Mouse (Mus musculus) CH12.LX (cell line): Measurements from ENCODE around the gene Itprip. TPM values are rescaled to one million over a fixed set of nuclear protein-coding genes. Genes with fewer than 3 reads are reported as not detected.

Experiments
- DNase-seq: peaks from one replicate; pipeline ENCODE4 v3.0.0-alpha.2; 2013; ENCODE audit errors: extremely low read depth
- H3K27ac ChIP-seq: 2 replicates; pipeline ENCODE4 v1.5.1; 2012; ENCODE audit warnings: low read depth, mild to moderate bottlenecking, control low read depth, moderate library complexity; ENCODE audit not compliant: insufficient read depth
- H3K27me3 ChIP-seq: replicated peaks from 2 replicates; pipeline ENCODE3; 2012; ENCODE audit warnings: inconsistent platforms
- H3K36me3 ChIP-seq, 2 experiments: replicated peaks in 1 of 2; 2 replicates each; pipeline versions ENCODE3 to v1.6.1; 2012; ENCODE audit warnings: inconsistent platforms in 1 of 2, low read length in 1 of 2, mild to moderate bottlenecking in 1 of 2, mixed read lengths in 1 of 2, moderate library complexity in 1 of 2; ENCODE audit not compliant: control insufficient read depth in 1 of 2, insufficient read depth in 1 of 2
- H3K4me1 ChIP-seq, 2 experiments: 2 replicates each; pipeline ENCODE4 v1.6.1; 2012; ENCODE audit warnings: inconsistent platforms in 1 of 2, moderate library complexity in 1 of 2; ENCODE audit not compliant: insufficient read depth in 2 of 2, control insufficient read depth in 1 of 2
- H3K4me2 ChIP-seq: 2 replicates; pipeline ENCODE4 v1.6.1; 2012; ENCODE audit warnings: low read depth, mild to moderate bottlenecking, control low read depth; ENCODE audit not compliant: poor library complexity, insufficient read depth, severe bottlenecking
- H3K4me3 ChIP-seq, 3 experiments: fragments of 150-350 bp in 1 of 3; sonication (generic) in 1 of 3; replicated peaks in 1 of 3; 2 replicates each; pipeline versions ENCODE3 to v1.5.1; 2011 to 2012; ENCODE audit warnings: low read depth in 2 of 3, low read length in 2 of 3, mild to moderate bottlenecking in 2 of 3, moderate library complexity in 2 of 3, control low read depth in 1 of 3, improper control_type of control experiment in 1 of 3, inconsistent platforms in 1 of 3, mixed read lengths in 1 of 3; ENCODE audit not compliant: poor library complexity in 1 of 3
- H3K79me2 ChIP-seq: replicated peaks from 2 replicates; pipeline ENCODE4 v1.6.1; 2012; ENCODE audit warnings: mild to moderate bottlenecking, moderate library complexity; ENCODE audit not compliant: control insufficient read depth, poor library complexity, insufficient read depth, severe bottlenecking; ENCODE audit errors: extremely low read depth
- H3K9ac ChIP-seq: 2 replicates; pipeline ENCODE4 v1.6.1; 2012; ENCODE audit warnings: low read depth, mild to moderate bottlenecking, control low read depth, moderate library complexity; ENCODE audit not compliant: insufficient read depth
- H3K9me3 ChIP-seq: replicated peaks from 2 replicates; pipeline ENCODE3; 2012; ENCODE audit warnings: low read length, inconsistent platforms, mixed read lengths
- CHD1 ChIP-seq: IDR thresholded peaks from 2 replicates; pipeline ENCODE4 v1.6.1; 2012; ENCODE audit warnings: low read depth, low read length, improper control_type of control experiment, inconsistent platforms
- CHD2 ChIP-seq: IDR thresholded peaks from 2 replicates; pipeline ENCODE4 v1.6.1; 2011; ENCODE audit warnings: low read length, improper control_type of control experiment
- CTCF ChIP-seq, 2 experiments: IDR thresholded peaks in 1 of 2; conservative IDR thresholded peaks in 1 of 2; 2 replicates each; pipeline ENCODE4 v1.5.1; 2011 to 2012; ENCODE audit warnings: low read depth in 2 of 2, low read length in 2 of 2, improper control_type of control experiment in 1 of 2, inconsistent platforms in 1 of 2, mild to moderate bottlenecking in 1 of 2, moderate library complexity in 1 of 2
- ELF1 ChIP-seq: IDR thresholded peaks from 2 replicates; pipeline ENCODE4 v1.6.1; 2014; ENCODE audit warnings: low read depth, mild to moderate bottlenecking, inconsistent platforms, low read length, improper control_type of control experiment
- EP300 ChIP-seq: IDR thresholded peaks from 2 replicates; pipeline ENCODE4 v1.6.1; 2011; ENCODE audit warnings: low read length, improper control_type of control experiment
- ETS1 ChIP-seq: conservative IDR thresholded peaks from 2 replicates; pipeline ENCODE4 v1.6.1; 2012; ENCODE audit warnings: low read depth, mild to moderate bottlenecking, inconsistent platforms, low read length, improper control_type of control experiment, moderate library complexity
- GABPA ChIP-seq: IDR thresholded peaks from 2 replicates; pipeline ENCODE4 v1.6.1; 2012; ENCODE audit warnings: low read depth, low read length, improper control_type of control experiment, inconsistent platforms; ENCODE audit not compliant: insufficient replicate concordance
- HCFC1 ChIP-seq: IDR thresholded peaks from 2 replicates; pipeline ENCODE4 v1.6.1; 2012; ENCODE audit warnings: low read depth, mild to moderate bottlenecking, inconsistent platforms, low read length, improper control_type of control experiment
- IRF4 ChIP-seq: IDR thresholded peaks from 2 replicates; pipeline ENCODE4 v1.6.1; 2014; ENCODE audit warnings: low read depth, mild to moderate bottlenecking, inconsistent platforms, low read length, improper control_type of control experiment
- JUN ChIP-seq: IDR thresholded peaks from 2 replicates; pipeline ENCODE4 v1.6.1; 2011; ENCODE audit warnings: low read depth, mild to moderate bottlenecking, low read length, improper control_type of control experiment, moderate library complexity; ENCODE audit not compliant: insufficient read depth
- KAT2A ChIP-seq: IDR thresholded peaks from 2 replicates; pipeline ENCODE4 v1.6.1; 2012; ENCODE audit warnings: low read length, improper control_type of control experiment, inconsistent platforms; ENCODE audit not compliant: insufficient replicate concordance
- MAFK ChIP-seq: IDR thresholded peaks from 2 replicates; pipeline ENCODE4 v1.6.1; 2011; ENCODE audit warnings: low read length, improper control_type of control experiment; ENCODE audit not compliant: insufficient replicate concordance
- MAX ChIP-seq: IDR thresholded peaks from 2 replicates; pipeline ENCODE4 v1.6.1; 2011; ENCODE audit warnings: low read length, improper control_type of control experiment
- MAZ ChIP-seq: IDR thresholded peaks from 2 replicates; pipeline ENCODE4 v1.6.1; 2012; ENCODE audit warnings: low read depth, mild to moderate bottlenecking, inconsistent platforms, low read length, improper control_type of control experiment, moderate library complexity
- MEF2A ChIP-seq: IDR thresholded peaks from 2 replicates; pipeline ENCODE4 v1.6.1; 2014; ENCODE audit warnings: low read depth, mild to moderate bottlenecking, inconsistent platforms, low read length, improper control_type of control experiment, borderline replicate concordance
- MYC ChIP-seq: IDR thresholded peaks from 2 replicates; pipeline ENCODE4 v1.6.1; 2011; ENCODE audit warnings: low read depth, mild to moderate bottlenecking, improper control_type of control experiment, low read length
- NELFE ChIP-seq: IDR thresholded peaks from 2 replicates; pipeline ENCODE4 v1.6.1; 2011; ENCODE audit warnings: low read depth, low read length, improper control_type of control experiment
- NRF1 ChIP-seq: IDR thresholded peaks from 2 replicates; pipeline ENCODE4 v1.6.1; 2014; ENCODE audit warnings: low read depth, mild to moderate bottlenecking, inconsistent platforms, low read length, improper control_type of control experiment, moderate library complexity
- PAX5 ChIP-seq: IDR thresholded peaks from 2 replicates; pipeline ENCODE4 v1.6.1; 2012; ENCODE audit warnings: low read length, inconsistent platforms, mixed read lengths
- POLR2AphosphoS2 ChIP-seq: IDR thresholded peaks from 2 replicates; pipeline ENCODE4 v1.6.1; 2011; ENCODE audit warnings: low read depth, low read length, improper control_type of control experiment
- RAD21 ChIP-seq: IDR thresholded peaks from 2 replicates; pipeline ENCODE4 v1.6.1; 2011; ENCODE audit warnings: low read depth, mild to moderate bottlenecking, low read length, improper control_type of control experiment, moderate library complexity
- RCOR1 ChIP-seq: conservative IDR thresholded peaks from 2 replicates; pipeline ENCODE4 v1.6.1; 2012; ENCODE audit warnings: low read depth, mild to moderate bottlenecking, inconsistent platforms, low read length, improper control_type of control experiment
- SMC3 ChIP-seq: IDR thresholded peaks from 2 replicates; pipeline ENCODE4 v1.6.1; 2011; ENCODE audit warnings: low read depth, low read length, improper control_type of control experiment
- TBP ChIP-seq: conservative IDR thresholded peaks from 2 replicates; pipeline ENCODE4 v1.6.1; 2011; ENCODE audit warnings: low read depth, low read length, improper control_type of control experiment
- TCF12 ChIP-seq: IDR thresholded peaks from 2 replicates; pipeline ENCODE4 v1.6.1; 2014; ENCODE audit warnings: low read depth, mild to moderate bottlenecking, inconsistent platforms, low read length, improper control_type of control experiment
- UBTF ChIP-seq: IDR thresholded peaks from 2 replicates; pipeline ENCODE4 v1.6.1; 2012; ENCODE audit warnings: low read depth, mild to moderate bottlenecking, inconsistent platforms, low read length, improper control_type of control experiment, moderate library complexity
- USF1 ChIP-seq: IDR thresholded peaks from 2 replicates; pipeline ENCODE4 v1.6.1; 2014; ENCODE audit warnings: low read depth, mild to moderate bottlenecking, inconsistent platforms, low read length, improper control_type of control experiment
- USF2 ChIP-seq: conservative IDR thresholded peaks from 2 replicates; pipeline ENCODE4 v1.6.1; 2011; ENCODE audit warnings: low read depth, low read length, improper control_type of control experiment
- ZC3H11A ChIP-seq: IDR thresholded peaks from 2 replicates; pipeline ENCODE4 v1.6.1; 2012; ENCODE audit warnings: low read depth, mild to moderate bottlenecking, inconsistent platforms, low read length, improper control_type of control experiment
- ZKSCAN1 ChIP-seq: IDR thresholded peaks from 2 replicates; pipeline ENCODE4 v1.6.1; 2012; ENCODE audit warnings: low read depth, inconsistent platforms, low read length, improper control_type of control experiment, borderline replicate concordance
- dilution Hi-C: fragments of 300-500 bp; cut with MboI; formaldehyde crosslinking; loops from 2 replicates; pipeline ENCODE4 v1.14.3; 2020; ENCODE audit warnings: low sequenced_read_pairs; ENCODE audit not compliant: extremely low pct_unique_long_range_greater_than_20kb, extremely low pct_ligation_motif_present
- in situ Hi-C: fragments of 300-500 bp; cut with MboI; formaldehyde crosslinking; loops from 3 replicates; pipeline ENCODE4 v1.14.3; 2019; ENCODE audit warnings: low sequenced_read_pairs, low pct_ligation_motif_present, low pct_unique_long_range_greater_than_20kb, mixed read lengths
- polyA plus RNA-seq: library from polyadenylated mRNA; unstranded; fragments of >175 nt; gene quantifications from 2 replicates; pipeline ENCODE4 v1.2.1, GENCODE M21; 2012; ENCODE audit warnings: low read depth; ENCODE audit not compliant: insufficient read length
- total RNA-seq, 2 experiments: library from RNA; depleted of rRNA; stranded (reverse); fragments of 300-350 nt in 1 of 2; fragments of >200 nt in 1 of 2; gene quantifications; 2 replicates each; pipeline ENCODE4 v1.2.3; 2012 to 2014

The Itprip gene
- total and polyA plus RNA-seq, 3 experiments = 9.5 to 10.9 (median 9.9) TPM

DNA sequence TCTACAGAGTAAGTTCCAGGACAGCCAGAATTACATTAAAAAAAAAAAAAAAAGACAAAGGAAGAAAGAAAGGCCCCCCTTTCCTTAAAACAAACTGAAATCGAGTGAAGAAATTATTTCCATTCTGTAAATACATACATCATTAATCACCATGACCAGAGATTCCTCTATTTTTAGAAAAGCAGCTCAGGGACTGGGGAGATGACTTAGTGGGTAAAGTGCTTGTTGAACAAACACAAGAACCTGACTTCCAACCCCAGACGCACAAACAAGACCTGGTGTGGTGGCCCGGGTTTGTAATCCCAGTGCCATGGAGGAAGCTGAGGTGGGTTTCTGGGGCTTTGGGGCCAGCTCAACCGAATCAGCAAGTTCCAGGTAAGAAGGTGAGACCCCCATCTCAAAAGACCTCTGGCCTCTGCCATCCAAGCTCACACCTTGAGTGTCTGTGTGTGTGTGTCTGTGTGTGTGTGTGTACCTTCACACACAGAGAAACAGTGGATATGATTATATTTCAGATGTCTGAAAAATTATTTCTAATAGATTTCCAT lies 51.4 kb downstream of the Itprip start:
- no peak for TF ChIP-seq CHD2
- no peak for TF ChIP-seq MEF2A
- no peak for TF ChIP-seq ZC3H11A
- TF ChIP-seq SMC3 = no peak
- no peak for TF ChIP-seq MAX
- no peak for TF ChIP-seq TCF12
- TF ChIP-seq IRF4 = no peak
- no peak for TF ChIP-seq ELF1
- TF ChIP-seq JUN = no peak
- no peak for TF ChIP-seq CHD1
- no peak for TF ChIP-seq ZKSCAN1
- TF ChIP-seq USF1 = no peak
- no peak for TF ChIP-seq GABPA
- no peak for TF ChIP-seq RCOR1
- TF ChIP-seq USF2 = no peak
- no peak for TF ChIP-seq MAFK
- no peak for TF ChIP-seq HCFC1
- no peak for TF ChIP-seq KAT2A

DNA sequence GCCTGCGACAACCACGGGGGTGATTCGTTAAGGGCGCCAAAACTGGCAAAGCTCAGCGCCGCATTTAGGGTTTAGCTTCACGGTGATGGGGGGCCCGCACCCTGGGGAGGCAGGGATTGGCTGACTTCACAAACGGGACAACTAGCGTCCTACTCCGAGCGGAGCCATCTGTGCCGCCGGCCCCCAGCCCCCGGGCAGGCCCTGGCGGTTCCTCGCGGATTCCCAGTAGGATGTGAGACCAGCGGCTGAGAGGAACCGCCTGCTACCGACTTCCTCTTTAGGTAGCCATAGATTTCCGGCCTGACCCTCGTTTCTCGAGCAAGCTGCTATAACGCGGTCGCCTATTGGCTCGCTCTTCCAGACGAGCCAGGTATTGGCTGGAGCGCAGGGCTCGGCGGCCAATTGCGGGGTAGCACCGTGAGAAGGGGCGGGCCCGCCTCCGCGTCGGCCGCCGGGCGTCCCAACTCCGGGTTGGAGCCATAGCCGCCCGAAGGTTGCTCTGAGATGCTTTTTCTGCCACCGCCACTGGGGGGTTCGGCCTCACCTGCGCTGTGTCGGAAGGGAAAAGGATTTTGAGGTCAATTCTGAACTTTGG lies 53.6 kb downstream of the Itprip start, which contains the start of gene Gsto2:
Gene Gsto2 (plus strand): TSS at position 182 of the 595 bp plus-strand sequence.
- Histone ChIP-seq H3K4me1 (peaks cover 5 to 17% of the 10 kb centered on the region in 2 experiments), H3K79me2 (no peaks in the 10 kb centered on the region), H3K27me3 (peaks cover 1% of the 10 kb centered on the region), H3K36me3 (peaks cover 17 to 26% of the 10 kb centered on the region in 2 experiments), H3K4me3 (peak within 1 kb of the TSS; percentile 62 to 98 (median 77)), H3K4me2 (peak within 1 kb of the TSS; percentile 96), H3K9me3 (no peaks in the 10 kb centered on the region), H3K9ac (peak within 1 kb of the TSS; percentile 98), H3K27ac (peak within 1 kb of the TSS; percentile 59)
- in situ Hi-C loops = loop anchor here (25.0 kb wide), 1 partner anchor 503 kb away; no protein-coding TSS in a partner anchor
- dilution Hi-C loops = no loop called here
- peak; percentile 96 for DNase-seq
- TF ChIP-seq PAX5 = no peak
- TF ChIP-seq MAX = peak; percentile 48
- TF ChIP-seq MYC = no peak
- TF ChIP-seq TCF12 = peak; percentile 68; the same call in 1 of the 2 replicates
- no peak; the same call in 1 of the 2 replicates for TF ChIP-seq EP300
- TF ChIP-seq CTCF (conservative IDR thresholded peaks at IDR 0.05 in 1 of 2, IDR thresholded peaks at IDR 0.05 in 1 of 2; ENCODE audit: low read depth in 2 of 2, low read length in 2 of 2) = peak in 1 of 2 experiments; percentile 59; a peak in 2 of 4 replicates
- TF ChIP-seq RAD21 = no peak
- peak; percentile 91 for TF ChIP-seq ELF1
- TF ChIP-seq CHD2 = peak; percentile 85
- TF ChIP-seq CHD1 = no peak
- peak; percentile 84 for TF ChIP-seq TBP
- TF ChIP-seq USF2 = no peak
- TF ChIP-seq IRF4 = no peak
- TF ChIP-seq MAZ = no peak
- peak; percentile 74; the same call in 1 of the 2 replicates for TF ChIP-seq POLR2AphosphoS2
- TF ChIP-seq MAFK = no peak
- no peak for TF ChIP-seq UBTF
- TF ChIP-seq NELFE = peak; percentile 88
- TF ChIP-seq NRF1 = peak; percentile 24; the same call in 1 of the 2 replicates
- no peak for TF ChIP-seq ETS1

More for the DNA sequence above, 51.4 kb downstream of the Itprip start:
- Histone ChIP-seq H3K4me2 (no peak overlapping the region), H3K27me3 (peaks cover 1% of the 10 kb centered on the region), H3K9ac (no peak overlapping the region), H3K4me1 (peaks cover 5 to 13% of the 10 kb centered on the region in 2 experiments), H3K9me3 (no peaks in the 10 kb centered on the region), H3K79me2 (no peaks in the 10 kb centered on the region), H3K4me3 (no peak overlapping the region), H3K27ac (no peak overlapping the region), H3K36me3 (peaks cover 9 to 15% of the 10 kb centered on the region in 2 experiments)
- dilution Hi-C loops (no loop called here), in situ Hi-C loops (loop anchor here (25.0 kb wide), 1 partner anchor 505 kb away; no protein-coding TSS in a partner anchor)
- DNase-seq = no peak
